Mouse (Mus musculus) heart, adult 18-20 months (tissue): ENCODE results near the gene Olfr748. TPM values are rescaled to one million over a fixed set of nuclear protein-coding genes. Genes with fewer than 3 reads are reported as not detected.
"Not testable (repeated sequence)": the region's sequence is repeated elsewhere in the genome, so short reads cannot be mapped to it uniquely, and the experiment has no call there.

Experiments
- DNase-seq, 2 experiments: peaks; one replicate each; pipeline ENCODE4 v3.0.0; 2021 to 2022; ENCODE audit warnings: mixed read lengths in 1 of 2
- long read RNA-seq, 2 experiments: library from polyadenylated mRNA; stranded (forward); transcript quantifications; one replicate each; pipeline ENCODE4 v2.0.0; 2021
- total RNA-seq, 2 experiments: library from RNA; stranded (reverse); gene quantifications; 2 replicates each; pipeline ENCODE4 v1.2.3; 2021

Olfr748 gene
- total RNA-seq, result not detected
- long read RNA-seq, experiment 1, result 0 reads
- long read RNA-seq, experiment 2, result 0 reads

DNA sequence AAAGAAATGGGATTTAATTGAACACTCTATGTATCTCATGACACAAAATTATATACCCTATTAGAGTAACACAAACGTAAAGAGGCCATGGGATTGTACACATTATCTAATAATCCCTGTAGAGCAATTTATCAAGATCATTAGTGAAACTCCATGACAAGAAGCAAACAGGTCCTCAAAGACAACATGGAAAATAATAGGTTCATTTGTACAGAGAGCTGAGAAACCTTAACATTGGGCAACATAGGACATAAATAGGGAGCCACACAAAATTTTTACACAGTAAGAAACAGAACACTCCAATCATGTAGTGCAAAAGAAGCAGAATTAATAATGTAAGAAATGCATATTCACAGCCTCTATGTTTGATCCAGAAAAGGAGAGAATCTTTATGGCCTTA is at the start of gene Olfr748:
Olfr748 (plus strand) TSS at position 301 of the 400 bp plus-strand sequence.
- DNase-seq, result no peak

- DNase-seq, result no peak
Measured at GRCm38 (mm10) chr14:50693106-50693505, 14.1 kb upstream of the Olfr748 start, which contains the start of gene Olfr747. Olfr747 (minus strand) TSS chr14:50693206.

GRCm38 (mm10) chr14:50719875-50720274 is 12.7 kb downstream of the Olfr748 start:
- DNase-seq, result not testable (repeated sequence)

DNA sequence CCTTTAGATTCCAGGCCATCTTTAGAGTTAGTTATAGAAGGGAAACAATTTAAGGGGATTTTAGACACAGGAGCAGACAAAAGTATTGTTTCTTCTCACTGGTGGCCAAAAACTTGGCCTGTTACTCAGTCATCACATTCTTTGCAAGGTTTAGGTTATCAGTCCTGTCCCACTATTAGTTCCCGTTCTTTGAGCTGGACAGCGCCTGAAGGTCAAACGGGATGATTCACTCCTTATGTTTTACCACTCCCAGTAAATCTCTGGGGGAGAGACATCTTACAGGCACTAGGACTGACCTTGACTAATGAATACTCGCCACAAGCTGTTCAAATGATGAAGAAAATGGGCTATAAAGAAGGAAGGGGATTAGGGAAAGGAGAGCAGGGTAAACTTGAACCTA is 15.2 kb downstream of the Olfr748 start:
- not testable (repeated sequence) for DNase-seq

GRCm38 (mm10) chr14:50740334-50740733 is 33.2 kb downstream of the Olfr748 start:
- DNase-seq, result no peak

- no peak for DNase-seq
Measured at GRCm38 (mm10) chr14:50741584-50741983, 34.4 kb downstream of the Olfr748 start.

- no peak for DNase-seq
Measured at GRCm38 (mm10) chr14:50744994-50745393, 37.8 kb downstream of the Olfr748 start, which contains the start of gene Olfr749. Olfr749 (minus strand) TSS chr14:50745094.

- DNase-seq, result no peak
Measured at GRCm38 (mm10) chr14:50758416-50759085, 51.4 kb downstream of the Olfr748 start.

Other genes with a start within 250 kb of the Olfr748 start
- gene Olfr741, start 234.6 kb upstream of the Olfr748 start, total RNA-seq, result not detected
- not detected for gene Olfr742, start 203.8 kb upstream of the Olfr748 start, total RNA-seq
- gene Olfr743, start 185.5 kb upstream of the Olfr748 start, total RNA-seq, result not detected
- not detected for gene Olfr744, start 92.5 kb upstream of the Olfr748 start, total RNA-seq
- not detected for gene Olfr745, start 68.0 kb upstream of the Olfr748 start, total RNA-seq
- not detected for gene Olfr746, start 60.3 kb upstream of the Olfr748 start, total RNA-seq
- gene Olfr747, start 14.2 kb upstream of the Olfr748 start, total RNA-seq, result not detected
- gene Olfr749, start 37.7 kb downstream of the Olfr748 start, total RNA-seq, result not detected
- 10 to 100 TPM; 11.1 to 13.5 TPM for gene Ttc5, start 78.1 kb downstream of the Olfr748 start, total RNA-seq
- not detected for gene Ccnb1ip1, start 100.4 kb downstream of the Olfr748 start, total RNA-seq
- 10 to 100 TPM; 14.9 to 16.4 TPM for gene Parp2, start 100.5 kb downstream of the Olfr748 start, total RNA-seq
- 10 to 100 TPM; 10.4 to 11.6 TPM for gene Tep1, start 163.2 kb downstream of the Olfr748 start, total RNA-seq
- gene Klhl33, start 190.1 kb downstream of the Olfr748 start, total RNA-seq, result 10 to 100 TPM; 17.0 to 21.9 TPM
- gene Osgep, start 217.5 kb downstream of the Olfr748 start, total RNA-seq, result 10 to 100 TPM; 70.2 to 74.5 TPM
- gene Apex1, start 217.6 kb downstream of the Olfr748 start, total RNA-seq, result 10 to 100 TPM; 27.0 to 31.7 TPM
- gene Pip4p1, start 223.5 kb downstream of the Olfr748 start, total RNA-seq, result 10 to 100 TPM; 20.5 to 25.8 TPM
- 10 to 100 TPM; 11.4 to 14.8 TPM for gene Pnp, start 223.7 kb downstream of the Olfr748 start, total RNA-seq
- 10 to 100 TPM; 15.7 to 16.5 TPM for gene Gm49342, start 237.1 kb downstream of the Olfr748 start, total RNA-seq
- 1 to 10 TPM in 1 of 2 experiments, under 1 TPM in 1; 0.89 to 1.0 TPM for gene Pnp2, start 248.6 kb downstream of the Olfr748 start, total RNA-seq